Mouse (Mus musculus) heart, postnatal 25 days (tissue): ENCODE measurements around the gene Rab21. TPM values are rescaled to one million over a fixed set of nuclear protein-coding genes. Genes with fewer than 3 reads are reported as not detected.

Source experiments
- DNase-seq: peaks from one replicate; pipeline ENCODE4 v3.0.0; 2022; ENCODE audit warnings: low spot score
- intact Hi-C: fragments of 180-260 bp; cut with DNase I; formaldehyde crosslinking; loops from one replicate; pipeline ENCODE4 v1.15.1; 2025
- total RNA-seq, 2 experiments: library from RNA; stranded (reverse); gene quantifications; 2 replicates each; pipeline ENCODE4 v1.2.3; 2021

Rab21 gene
- total RNA-seq, 2 experiments from 2014 or later: 73.9 to 78.2 TPM

GRCm38 (mm10) chr10:115241082-115241595, 74.3 kb downstream of the Rab21 start:
- DNase-seq: no peak
- intact Hi-C loops: loop anchor here (10.0 kb wide), 1 partner anchor 144 kb away; the partner anchor contains the start of genes Thap2 and Zfc3h1

GRCm38 (mm10) chr10:115237931-115238330, 77.5 kb downstream of the Rab21 start:
- intact Hi-C loops: no loop called here
- no peak for DNase-seq

Other genes starting within 250 kb of the Rab21 start
- gene Tph2, start 130.6 kb downstream of the Rab21 start, total RNA-seq: not detected
- gene Tbc1d15, start 64.1 kb downstream of the Rab21 start, total RNA-seq: 10 to 100 TPM; 46.8 to 49.4 TPM
- 10 to 100 TPM; 10.3 to 15.0 TPM for gene Tmem19, start 46.9 kb upstream of the Rab21 start, total RNA-seq
- 1 to 10 TPM; 7.8 to 9.4 TPM for gene Thap2, start 68.8 kb upstream of the Rab21 start, total RNA-seq
- 10 to 100 TPM; 11.6 to 17.2 TPM for gene Zfc3h1, start 69.4 kb upstream of the Rab21 start, total RNA-seq